Mouse (Mus musculus): ENCODE results near the gene Sptbn1. TPM values are rescaled to one million over a fixed set of nuclear protein-coding genes. Genes with fewer than 3 reads are reported as not detected.

Sptbn1 gene
- polyA plus RNA-seq, 1 experiment, result 4.7 TPM

DNA sequence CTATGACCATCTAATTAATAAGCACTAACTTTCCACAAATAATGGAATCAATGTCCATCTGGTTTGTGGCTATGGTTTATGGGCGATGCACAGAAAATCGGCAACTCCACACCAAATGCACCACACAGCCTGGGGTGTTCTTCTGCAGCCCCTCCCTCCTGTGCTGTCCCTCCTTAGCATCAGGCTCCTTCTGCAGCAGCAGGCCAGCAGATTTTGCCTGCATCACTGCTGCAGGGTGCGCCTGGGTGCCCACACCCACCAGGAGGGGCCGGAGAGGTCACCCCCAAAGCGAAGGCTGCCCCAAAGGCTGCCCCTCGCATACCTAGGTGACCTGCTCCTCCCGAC lies 1.3 kb downstream of the Sptbn1 start:
- TF ChIP-seq GATA1 (IDR thresholded peaks at IDR 0.05; ENCODE audit: low read length), result no peak

DNA sequence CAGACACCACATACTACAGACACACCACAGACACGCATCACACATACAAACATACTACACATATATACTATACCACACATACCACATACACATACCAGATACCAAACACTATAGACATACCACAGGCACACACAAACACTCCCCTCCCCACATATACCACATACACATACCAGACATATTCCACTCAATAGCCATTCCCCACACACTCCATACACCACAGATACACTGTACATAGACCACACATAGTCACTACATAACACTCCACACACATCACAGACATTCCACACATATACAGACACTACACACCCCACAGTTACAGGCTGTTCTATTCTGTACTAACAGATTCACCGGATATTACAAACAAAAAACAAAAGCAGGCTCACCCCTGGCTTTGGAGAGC lies 2.3 kb downstream of the Sptbn1 start:
- no peak for TF ChIP-seq GATA1 (IDR thresholded peaks at IDR 0.05; ENCODE audit: low read length)

DNA sequence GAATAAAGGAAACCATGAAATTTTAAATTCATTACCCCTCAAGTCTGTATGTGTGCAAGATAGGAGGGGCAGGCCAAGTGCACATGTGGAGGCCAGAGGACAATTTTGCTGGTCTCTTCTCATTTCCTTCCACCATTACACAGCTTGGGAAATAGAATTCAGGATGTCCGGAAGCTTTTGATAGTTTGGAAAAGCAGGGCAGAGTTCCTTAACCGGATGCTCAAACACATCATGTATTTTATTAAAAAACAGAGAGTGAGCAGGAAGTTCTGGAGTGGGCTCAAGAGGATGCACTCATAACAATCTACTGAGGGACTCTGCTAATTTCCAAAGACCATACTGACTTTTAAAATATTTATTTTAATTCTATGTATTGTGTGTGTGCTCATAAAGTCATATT lies 4.3 kb downstream of the Sptbn1 start:
- no peak for TF ChIP-seq GATA1 (IDR thresholded peaks at IDR 0.05; ENCODE audit: low read length)

DNA sequence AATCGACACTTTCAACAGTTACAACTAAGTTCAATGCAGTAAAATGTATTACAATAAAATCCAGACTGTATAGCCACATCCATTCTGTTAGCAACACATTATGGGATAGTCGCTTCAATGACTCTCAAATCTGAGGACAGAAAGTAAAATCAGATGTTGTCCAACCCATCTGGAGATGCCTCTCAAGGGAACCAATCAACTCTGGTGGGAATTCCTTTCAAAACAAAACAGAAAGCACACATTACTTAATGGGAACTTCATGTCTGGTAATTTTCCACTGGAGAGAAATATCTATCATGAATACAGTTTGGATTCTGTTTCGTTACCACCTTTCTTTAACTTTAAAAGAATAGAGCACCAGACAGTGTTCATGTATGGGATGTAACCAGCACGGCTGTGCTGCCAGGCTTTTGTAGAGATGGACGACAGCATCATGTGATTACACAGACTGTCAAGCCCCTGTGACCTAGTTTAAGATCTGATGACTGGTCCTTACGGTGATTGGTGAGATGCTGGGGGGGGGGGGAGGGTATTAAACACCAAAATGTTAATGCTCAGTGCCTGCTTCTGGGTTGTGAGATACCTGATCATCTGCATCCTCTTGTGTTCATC lies 9.1 kb downstream of the Sptbn1 start:
- no peak for TF ChIP-seq GATA1 (IDR thresholded peaks at IDR 0.05; ENCODE audit: low read length)

DNA sequence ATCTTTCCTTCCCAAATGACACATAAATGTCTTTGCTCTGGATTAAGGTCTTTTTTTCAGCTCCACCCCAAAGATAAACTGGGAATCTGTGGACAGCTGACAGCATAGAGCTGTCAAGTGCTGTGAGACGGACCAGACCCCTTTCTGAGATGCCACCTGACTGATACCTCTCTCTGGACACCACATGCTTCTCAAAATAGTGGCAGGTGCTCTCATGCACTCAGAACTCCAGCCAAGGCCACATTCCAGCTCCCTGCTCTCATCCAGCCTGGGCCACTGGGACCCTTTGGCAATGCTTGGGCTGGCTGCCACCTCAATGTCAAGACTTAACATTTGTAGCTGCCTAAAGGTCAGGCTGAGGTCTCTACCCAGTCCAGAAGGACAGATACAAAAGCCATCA lies 10.2 kb downstream of the Sptbn1 start:
- TF ChIP-seq GATA1 (IDR thresholded peaks at IDR 0.05; ENCODE audit: low read length), result no peak

DNA sequence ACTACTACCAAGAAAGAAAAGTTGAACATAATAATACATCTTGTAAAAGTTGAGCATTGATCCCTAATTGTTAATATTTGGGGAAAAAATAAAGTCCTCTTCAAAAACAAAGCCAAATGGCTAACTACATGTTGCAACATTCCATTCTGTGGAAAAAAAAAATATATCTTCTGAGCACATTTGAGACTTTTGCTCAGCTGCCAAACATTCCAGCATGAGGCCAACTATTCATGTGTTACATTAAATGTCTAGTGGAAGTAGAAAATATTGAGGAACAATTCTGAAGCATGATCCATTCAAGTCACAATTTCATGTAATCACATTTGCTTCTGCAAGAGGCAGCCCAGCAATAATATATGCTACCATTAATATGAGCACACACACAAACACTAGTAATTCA lies 10.9 kb downstream of the Sptbn1 start:
- no peak for TF ChIP-seq GATA1 (IDR thresholded peaks at IDR 0.05; ENCODE audit: low read length)

DNA sequence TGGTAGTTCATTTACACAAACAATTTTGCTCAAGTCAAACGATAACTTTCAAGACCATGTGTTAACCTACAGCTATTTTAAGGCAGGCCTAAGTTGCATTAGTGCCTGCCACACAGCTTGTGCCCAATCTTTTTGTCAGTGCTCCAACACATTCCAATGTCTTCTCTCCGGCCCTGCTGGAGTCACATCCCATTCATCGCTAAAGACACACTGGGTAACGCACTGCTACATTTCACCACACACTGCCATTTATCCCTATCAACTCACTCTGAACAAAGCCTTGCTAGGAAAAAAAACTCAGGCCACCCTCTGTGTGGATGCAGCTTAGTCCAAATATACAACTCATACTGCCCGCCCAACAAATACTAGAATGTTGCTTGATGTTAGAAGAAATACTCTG lies 11.5 kb downstream of the Sptbn1 start:
- TF ChIP-seq GATA1 (IDR thresholded peaks at IDR 0.05; ENCODE audit: low read length), result no peak

DNA sequence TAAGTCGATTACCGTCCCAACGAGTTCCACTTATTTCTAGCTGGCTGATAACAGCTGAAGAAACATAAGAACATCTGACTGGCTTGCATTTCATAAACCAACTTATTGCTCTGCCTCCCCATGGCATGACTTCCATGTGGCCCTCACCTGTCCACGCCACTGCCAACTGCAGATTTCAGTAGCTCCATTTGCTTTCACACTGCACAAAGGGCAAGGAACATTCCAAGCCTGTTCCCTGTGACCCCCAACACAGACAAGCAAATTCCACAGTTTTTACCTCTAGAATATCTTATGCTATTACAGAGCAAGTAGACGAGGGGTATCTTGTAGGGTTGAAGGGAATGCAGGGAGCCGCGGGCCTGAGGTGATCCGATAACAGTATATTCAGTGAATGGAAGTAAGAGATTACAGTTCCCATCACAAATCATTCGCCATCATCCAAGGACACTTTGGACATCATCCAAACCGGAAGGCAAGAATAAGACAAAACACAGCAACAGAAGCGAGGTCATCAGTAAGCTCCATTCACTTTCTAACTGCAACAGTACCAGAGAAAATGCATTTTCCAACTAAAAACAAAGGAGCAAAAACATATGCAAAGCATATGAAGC lies 16.6 kb downstream of the Sptbn1 start:
- TF ChIP-seq GATA1 (IDR thresholded peaks at IDR 0.05; ENCODE audit: low read length), result no peak

DNA sequence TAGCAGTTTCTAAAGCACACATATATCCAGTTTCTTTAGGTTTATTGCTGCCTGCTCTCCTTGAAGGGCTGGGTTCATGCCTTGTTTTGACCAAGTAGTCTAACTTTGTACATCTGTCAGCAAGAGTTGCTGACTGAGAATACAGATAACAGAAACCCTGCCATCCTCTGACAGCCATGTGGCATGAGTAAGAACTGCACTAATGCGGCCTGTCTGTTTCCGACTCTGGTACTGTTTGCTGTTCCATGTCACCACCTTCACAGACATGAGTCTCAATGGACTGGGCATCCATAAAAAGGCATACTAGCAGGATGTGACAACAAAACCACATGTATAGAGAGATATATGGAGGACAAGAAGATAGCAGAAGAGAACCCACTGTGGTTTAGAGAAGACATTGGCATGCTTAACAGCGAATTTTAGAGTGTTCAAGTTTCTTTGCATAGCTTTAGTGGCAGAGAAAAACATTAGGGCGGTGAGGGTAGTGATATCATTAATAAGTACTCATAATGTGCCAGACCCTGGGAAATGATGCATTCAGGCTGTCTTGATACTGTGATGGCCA lies 18.4 kb downstream of the Sptbn1 start:
- no peak for TF ChIP-seq GATA1 (IDR thresholded peaks at IDR 0.05; ENCODE audit: low read length)

DNA sequence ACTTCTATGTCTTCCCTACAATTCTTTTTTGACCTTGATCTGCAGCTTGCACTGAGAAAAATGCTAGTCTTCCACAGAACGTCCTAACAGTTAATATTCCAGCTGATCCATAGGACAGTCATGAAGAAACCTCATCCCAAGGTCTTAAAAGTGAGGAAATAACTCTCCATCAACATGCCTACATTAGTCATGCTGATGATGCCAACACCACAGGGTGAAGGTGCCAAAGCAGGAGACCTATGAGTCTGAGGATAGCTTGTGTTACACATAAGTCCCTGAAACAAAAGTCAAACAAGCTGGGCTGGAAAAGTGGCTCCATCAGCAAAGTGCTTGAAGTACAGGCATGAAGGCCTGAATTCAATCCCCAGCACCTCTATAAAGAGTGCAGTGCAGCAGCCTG lies 20.9 kb downstream of the Sptbn1 start:
- TF ChIP-seq GATA1 (IDR thresholded peaks at IDR 0.05; ENCODE audit: low read length), result no peak

DNA sequence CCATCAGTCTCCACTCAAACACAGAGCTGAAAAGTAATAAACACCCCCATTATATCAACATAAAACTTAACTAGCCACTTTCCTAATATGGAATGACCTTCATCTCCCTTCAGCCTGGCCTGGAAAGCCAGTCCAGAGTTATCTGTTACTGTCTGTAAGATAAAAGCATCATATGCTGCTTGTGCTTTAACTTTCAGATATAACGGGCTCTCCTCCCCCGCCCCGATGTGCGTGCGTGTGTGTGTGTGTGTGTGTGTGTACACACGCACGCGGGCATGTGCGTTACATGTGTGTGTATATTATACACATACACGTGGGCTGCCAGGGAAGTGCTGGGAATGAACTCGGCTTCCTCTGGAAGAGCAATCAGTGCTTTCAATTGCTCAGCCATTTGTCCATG lies 21.8 kb downstream of the Sptbn1 start:
- TF ChIP-seq GATA1 (IDR thresholded peaks at IDR 0.05; ENCODE audit: low read length), result no peak

DNA sequence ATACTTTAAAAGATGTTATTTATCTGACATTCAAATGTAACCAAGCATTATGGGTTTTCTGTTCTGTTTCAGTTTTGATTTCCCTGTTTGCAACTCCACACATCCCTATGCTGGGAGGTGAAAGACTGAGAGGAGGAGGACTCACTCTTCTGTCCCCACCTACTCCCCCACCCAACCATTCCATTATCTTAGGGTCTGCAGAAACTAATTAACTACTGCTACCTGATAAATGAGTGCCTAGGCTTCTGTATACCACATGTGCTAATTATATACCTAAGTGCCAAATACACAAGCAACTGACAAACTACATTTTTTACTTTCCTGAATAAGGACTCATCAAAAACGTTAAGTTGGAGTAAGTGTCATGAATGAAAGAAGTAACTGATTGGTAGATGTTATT lies 23.8 kb downstream of the Sptbn1 start:
- no peak for TF ChIP-seq GATA1 (IDR thresholded peaks at IDR 0.05; ENCODE audit: low read length)

DNA sequence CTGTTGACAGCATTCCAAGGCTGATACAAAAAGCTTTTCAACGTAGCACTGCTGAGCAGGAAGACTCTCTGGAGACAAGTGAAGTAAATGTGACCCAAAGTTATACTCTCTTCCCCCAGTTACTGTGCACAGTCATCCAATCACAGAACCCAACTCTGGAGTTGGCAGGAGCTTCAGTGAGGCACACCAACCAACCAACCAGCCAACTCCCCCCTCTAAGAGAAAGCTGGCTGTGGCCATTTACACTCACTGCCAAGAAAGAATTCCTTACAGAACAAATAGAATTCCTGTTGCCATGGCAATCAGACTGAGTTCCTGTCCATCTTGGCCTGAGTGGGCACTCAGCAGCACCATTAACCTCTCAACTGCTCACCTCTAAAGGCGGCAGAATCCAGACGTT lies 24.4 kb downstream of the Sptbn1 start:
- TF ChIP-seq GATA1 (IDR thresholded peaks at IDR 0.05; ENCODE audit: low read length), result no peak

DNA sequence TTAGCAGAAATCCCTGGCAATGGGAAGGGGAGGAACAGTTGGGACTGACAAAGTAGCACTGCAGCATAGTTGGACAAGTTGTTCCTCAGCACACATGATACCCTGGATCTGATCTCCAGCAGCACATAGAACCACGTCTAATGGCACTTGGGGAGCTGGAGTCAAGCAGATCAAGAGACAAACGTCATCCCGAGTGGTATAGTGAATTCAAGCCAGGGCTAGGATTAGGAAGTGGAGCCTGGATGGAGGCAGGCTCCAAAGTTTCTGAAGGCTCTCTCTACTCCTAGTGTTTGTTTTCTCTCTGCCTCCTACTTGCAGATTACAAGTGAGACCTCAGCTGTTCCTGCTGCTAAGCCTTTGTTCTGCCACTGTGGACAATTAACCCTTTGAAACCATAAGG lies 27.1 kb downstream of the Sptbn1 start:
- TF ChIP-seq GATA1 (IDR thresholded peaks at IDR 0.05; ENCODE audit: low read length), result no peak

DNA sequence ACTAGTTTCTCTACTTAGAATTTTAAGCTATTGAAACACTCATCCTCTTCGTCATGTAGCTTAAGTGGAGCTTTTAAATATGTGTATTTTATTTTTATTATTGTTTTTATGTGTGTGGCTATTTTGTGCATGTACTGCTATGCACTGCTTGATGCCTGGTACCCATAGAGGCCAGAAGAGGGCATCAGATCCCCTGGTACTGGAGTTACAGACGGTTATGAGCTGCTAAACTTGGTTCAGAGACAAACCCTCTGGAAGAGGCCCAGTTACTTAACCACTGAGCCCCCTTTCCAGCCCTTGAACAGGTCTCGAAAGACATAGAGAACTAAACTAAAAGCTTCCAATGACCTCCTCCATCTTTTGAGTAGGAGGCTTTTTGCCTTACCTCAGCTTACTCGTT lies 30.0 kb downstream of the Sptbn1 start:
- TF ChIP-seq GATA1 (IDR thresholded peaks at IDR 0.05; ENCODE audit: low read length), result no peak

DNA sequence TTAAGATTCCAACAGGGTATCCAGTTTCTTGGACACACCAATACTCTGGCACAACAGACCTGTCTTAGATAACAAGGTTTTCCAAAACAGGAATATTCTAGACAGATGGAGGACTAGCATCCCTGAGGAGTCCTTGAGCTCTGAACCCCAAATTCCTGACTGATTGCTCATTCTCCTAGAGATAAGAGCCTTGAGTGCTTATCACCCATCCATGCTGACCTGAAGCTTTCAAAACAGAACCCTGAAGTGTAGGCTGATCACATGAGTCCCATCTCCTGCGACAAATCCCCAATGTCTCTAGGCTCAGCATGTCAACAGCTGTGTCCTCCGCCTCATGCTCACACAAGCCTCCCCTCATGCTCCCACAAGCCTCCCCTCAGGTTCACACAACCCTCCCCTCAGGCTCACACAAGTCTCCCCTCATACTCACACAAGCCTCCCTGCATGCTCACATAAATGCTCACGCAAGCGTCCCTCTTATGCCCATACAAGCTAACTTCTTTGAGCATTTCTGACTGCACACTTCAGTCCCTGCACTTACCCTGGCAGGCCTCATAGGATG lies 31.2 kb downstream of the Sptbn1 start:
- no peak for TF ChIP-seq GATA1 (IDR thresholded peaks at IDR 0.05; ENCODE audit: low read length)

DNA sequence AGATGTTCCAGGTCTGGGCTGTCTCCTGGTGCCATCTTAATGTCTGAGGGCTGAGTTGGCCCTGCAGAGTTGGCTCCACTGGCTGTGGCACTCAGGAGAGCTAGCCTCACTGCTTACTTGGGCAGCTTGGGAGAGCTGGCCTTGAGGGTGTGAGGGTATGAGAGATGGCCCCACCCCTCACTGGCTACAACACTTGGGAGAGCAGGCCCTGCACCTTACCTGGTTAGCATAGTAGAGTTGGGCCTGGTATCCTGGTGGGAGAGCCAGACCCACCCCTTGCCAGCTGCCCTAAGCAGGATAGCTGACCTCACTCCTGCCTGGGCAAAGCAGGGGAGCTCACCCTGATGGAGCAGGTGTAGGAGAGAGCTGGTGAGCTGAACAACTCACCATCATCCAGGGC lies 32.3 kb downstream of the Sptbn1 start:
- TF ChIP-seq GATA1 (IDR thresholded peaks at IDR 0.05; ENCODE audit: low read length), result no peak

All from G1E-ER4 (cell line).